Mouse (Mus musculus) heart, postnatal 4 days (tissue): ENCODE results near the gene Selenow. TPM values are rescaled to one million over a fixed set of nuclear protein-coding genes. Genes with fewer than 3 reads are reported as not detected.
A peak's percentile ranks its signal among the peaks of the same experiment; 100 is the strongest.
"Not testable (repeated sequence)": the region's sequence is repeated elsewhere in the genome, so short reads cannot be mapped to it uniquely, and the experiment has no call there.

Experiments used
- DNase-seq: peaks from one replicate; pipeline ENCODE4 v3.0.0; 2021
- total RNA-seq, 2 experiments: library from RNA; stranded (reverse); gene quantifications; 2 replicates each; pipeline ENCODE4 v1.2.3; 2021

Selenow gene
- total RNA-seq, 2 experiments from 2014 or later, result 194 to 214 TPM

DNA sequence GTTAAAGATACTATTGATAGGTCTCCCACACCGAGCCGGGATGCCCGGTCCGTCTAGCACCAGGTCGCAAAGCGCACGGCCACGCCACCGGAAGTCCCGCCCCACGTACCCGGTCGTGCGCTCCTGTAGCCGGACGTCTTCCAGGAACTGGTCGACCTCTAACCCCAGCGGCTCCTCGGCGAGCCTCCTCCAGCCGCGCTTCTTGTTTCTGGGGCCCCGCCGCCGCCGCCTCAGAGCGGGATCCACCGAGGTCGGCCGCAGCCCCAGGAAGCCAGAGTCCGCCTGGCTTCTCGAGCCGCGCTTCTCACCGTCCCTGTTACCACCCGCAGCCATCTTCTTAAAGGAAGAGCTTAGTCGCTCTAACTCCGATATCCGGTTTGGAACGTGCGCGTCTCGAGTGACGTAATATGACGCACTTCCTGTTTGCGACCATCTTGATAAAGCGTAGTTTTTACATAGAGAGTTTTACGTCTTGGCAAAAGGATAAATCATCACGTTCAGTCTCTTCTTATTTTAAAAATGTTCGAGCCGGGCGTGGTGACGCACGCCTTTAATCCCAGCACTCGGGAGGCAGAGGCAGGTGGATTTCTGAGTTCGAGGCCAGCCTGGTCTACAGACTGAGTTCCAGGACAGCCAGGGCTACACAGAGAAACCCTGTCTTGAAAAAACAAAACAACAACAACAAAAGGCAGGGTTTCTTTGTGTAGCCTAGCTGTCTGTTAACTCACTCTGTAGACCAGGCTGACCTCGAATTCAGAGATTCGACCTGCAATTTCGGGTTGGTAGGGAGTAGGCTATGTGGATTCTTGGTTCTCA lies 23.7 kb upstream of the Selenow start, which contains the start of gene Nop53:
Nop53 (minus strand) TSS at position 354 of the 816 bp plus-strand sequence.
- peak; percentile 90 for DNase-seq

DNA sequence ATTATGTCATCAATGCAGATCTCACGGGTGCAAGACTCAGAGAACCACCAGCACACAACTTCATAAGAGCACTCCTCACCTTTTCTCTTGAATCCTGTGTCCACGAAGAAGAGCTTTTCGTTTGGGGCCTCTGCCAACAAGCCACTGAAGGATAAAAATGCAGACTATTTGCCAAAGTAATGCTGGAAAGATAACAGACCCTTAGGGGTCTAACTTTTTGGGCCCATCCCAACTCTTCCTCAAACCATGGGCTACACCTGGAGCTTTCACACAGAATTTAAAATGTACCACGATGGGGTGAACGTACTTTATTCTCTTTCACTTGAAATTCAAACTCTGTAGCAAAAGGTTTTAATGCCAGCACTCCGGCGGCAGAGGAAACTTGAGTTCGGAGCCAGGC lies 23.0 kb upstream of the Selenow start:
- DNase-seq, result no peak

DNA sequence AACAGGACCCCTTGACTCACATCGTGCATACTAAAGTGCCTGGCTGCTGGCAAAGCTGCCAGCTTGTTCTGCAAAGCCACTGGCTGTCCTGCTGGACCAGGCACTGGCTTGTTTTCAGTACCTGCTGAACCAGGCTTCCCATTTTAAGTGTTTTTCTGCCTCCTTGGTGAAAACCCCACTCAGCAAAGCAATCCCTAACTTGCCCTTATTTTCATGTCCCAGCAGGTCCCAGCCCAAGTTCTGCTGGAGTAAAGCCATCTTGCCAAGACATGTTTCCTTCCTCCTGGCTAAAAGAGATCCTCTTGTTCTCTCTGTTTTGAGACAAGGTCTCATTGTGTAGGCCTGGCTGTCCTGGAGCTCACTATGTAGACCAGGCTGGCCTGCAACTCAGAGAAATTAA lies 22.1 kb upstream of the Selenow start:
- no peak for DNase-seq

DNA sequence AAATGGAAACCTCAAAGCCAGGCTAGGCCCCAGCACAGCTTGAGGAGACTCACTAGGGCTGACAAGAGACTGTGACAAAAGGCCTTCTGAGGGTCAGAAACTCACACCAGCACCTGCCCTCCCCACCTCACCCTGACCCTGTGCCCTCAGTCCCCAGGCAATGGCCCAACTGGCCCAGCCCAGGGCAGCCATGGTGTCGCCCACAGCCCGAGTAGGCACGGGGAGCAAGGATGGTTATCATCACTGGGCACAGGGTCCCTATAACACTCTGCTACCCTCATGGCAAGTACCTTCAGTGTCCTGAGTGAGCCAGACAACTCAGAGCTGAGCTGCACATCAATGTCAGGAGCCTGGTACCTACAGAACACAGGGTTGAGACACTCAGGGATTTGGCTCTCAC lies 16.4 kb upstream of the Selenow start:
- DNase-seq, result no peak

DNA sequence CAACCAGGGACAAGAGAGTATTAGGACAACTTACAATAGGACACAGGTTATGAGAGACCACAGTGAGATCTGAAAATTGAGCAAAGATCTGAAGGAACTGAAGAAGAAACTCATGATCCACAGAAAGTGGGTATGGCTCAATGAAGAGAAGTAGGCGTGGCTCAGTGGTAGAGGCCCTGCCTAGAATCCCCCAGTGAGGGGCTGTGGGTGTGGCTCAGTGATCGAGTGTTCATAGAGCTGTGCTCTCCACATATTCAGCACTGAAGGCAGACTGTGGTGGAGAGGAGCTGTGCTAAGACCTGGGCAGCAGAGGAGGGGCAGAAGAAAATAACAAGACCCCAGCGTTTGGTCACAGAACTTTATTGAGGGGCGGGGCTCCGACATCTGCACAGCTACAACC lies 15.3 kb upstream of the Selenow start:
- no peak for DNase-seq

DNA sequence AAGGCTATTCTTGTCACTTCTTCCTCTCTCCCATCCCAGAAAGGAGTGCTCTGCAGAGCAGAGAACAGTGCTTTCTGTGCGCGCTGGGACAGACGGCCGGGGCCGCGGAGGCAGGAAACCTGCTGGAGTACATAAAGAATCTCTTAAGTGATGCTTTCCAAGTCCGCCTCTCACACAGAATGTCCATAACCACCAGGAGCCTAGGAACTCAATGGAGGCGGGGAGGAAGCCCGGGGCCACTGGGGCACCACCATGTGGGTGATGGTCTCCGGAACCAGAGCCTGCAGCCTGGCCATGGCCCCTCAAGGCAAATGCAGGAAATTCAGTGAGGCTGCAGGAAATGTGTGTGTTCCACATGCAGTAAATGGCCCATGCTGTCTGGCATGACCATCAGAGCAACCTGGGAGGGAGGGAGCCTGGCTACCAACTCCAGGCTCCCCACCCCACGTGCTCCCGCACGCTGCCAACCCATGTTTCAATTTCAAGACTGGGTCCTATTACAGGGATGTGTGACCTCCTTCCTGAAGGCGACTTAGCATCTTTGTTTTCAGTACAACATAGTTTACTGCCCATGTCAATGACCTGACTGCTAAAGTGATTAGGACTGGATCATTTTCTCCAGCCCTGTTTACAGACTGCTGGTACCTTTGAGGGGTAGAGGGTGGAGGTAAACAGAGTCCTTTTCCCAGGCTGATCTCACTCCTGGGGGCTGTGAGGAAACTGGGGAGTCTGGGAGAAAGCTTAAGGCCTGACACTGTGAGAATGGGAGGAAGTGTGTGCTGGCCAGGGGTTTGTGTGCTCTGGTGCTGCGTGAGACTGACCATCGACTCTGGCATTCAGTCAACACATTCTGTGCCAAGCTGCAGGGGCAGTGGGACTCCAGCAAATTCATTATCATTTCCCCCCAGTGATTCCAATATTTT lies 11.5 kb upstream of the Selenow start:
- DNase-seq, result peak; percentile 69

DNA sequence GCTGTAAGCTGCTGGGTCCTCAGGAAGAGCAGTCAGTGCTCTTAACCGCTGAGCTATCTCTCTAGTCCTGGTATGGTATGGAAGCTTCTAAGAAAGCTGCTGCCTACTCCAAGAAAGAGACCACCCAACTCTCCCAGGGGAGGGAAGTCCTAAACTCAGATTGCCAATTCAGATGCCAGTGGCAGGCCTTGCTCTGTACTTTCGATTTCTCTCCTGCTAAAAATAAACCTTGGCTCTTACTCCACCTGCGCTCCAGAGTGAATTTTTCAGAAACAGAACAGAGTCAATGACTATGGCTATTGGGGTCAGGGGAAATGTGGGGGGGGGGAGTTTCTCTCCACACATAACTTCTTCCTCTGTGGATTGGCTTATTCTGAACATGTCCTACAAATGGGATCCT lies 9.4 kb upstream of the Selenow start:
- peak; percentile 7 for DNase-seq

DNA sequence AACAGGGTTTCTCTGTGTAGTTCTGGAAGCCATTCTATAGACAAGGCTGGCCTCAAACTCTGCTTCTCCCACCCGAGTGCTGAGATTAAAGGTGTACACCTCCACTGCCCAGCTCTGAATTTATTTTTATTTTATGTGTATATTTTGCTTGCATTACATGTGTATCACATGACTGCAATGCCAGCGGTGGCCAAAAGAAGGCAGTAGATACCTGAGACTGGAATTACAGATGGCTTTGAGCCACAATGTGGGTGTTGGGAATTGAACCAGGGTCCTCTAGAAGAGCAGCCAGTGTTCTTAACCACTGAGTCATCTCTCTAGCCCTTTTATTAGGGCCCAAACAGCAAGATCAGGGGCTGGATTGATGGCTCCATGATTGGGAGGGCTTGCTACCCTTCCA lies 8.3 kb upstream of the Selenow start:
- DNase-seq, result peak; percentile 7

DNA sequence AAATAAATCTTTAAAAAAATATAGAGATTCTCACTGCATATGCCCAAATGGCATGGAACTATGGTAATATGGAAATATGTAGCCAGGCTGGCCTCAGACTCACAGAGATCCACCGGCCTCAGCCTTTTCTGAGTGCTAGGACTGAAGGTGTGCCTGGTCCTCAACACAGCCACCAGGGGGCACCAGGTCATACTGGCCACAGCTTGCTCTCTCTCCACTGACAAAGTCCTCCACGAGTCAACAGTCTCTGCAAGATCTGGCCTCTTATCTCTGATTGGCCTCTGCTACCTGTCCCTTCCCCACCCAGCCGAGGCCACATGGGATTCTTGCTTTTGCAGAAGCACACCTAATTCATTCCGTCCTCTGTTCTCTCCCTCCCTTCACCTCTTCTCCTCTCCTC lies 7.7 kb upstream of the Selenow start:
- peak; percentile 82 for DNase-seq

DNA sequence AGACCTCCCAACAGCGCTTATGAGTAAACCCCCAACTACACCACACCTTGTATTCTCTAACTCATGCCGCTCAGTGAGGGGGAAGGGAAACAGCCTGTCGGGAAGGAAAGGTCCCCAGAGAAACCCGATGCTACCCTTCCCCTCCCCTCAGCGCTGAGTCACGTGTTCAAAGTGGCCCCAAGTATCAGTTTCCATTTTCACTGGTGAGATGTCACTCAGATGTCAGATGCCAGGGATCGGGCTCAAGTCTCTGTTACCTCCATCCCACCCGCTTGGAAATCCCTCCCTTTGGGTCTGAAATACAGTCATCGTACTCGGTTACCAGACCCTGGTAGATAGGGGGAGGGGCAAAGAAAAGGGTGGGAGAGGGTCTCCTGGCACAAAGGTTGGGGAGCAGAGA lies 406 bp downstream of the Selenow start:
- no peak for DNase-seq

DNA sequence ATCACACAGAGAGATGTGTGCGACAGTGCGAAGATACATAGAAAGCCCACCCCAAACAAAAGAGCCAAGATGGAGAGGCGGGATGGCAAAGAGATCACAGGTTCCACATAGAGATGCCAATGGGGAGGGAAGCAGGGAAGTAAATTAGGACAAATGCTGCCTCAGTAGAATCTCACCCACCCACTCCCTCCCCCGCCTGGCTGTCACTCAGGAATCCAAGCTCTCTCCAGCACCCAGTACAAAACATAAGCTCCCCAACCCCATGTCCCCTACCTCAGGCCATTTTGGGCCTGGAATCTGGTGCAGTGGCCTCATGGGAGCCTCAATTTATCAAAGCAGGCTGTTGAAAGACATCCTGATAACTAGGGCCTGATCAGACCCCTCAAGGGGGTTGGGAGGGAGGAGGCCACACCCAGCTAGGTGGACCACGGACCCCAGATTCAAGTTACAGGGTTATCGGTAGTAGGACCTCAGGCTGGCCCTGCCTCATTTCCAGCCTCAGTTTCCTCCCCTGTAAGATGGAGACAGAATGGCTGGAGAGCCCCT lies 1.5 kb downstream of the Selenow start:
- DNase-seq, result no peak

DNA sequence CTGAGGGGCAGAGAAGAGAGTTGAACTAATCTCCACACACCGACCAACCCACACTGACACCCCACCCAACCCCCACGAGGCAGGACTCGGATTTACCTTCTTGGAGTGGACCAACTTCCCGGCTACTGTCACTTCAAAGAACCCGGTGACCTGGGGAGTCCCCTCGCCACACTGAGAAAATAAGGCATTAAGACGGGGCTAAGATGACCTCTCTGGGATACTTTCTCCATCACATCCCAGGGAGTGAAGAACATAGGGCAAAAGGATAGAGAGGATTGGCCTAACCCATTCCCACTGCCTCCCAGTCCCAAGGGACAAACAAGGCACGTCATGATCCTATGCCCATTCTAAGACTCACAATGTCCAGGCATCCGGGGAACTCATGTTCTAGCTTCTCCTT lies 2.3 kb downstream of the Selenow start:
- DNase-seq, result no peak

DNA sequence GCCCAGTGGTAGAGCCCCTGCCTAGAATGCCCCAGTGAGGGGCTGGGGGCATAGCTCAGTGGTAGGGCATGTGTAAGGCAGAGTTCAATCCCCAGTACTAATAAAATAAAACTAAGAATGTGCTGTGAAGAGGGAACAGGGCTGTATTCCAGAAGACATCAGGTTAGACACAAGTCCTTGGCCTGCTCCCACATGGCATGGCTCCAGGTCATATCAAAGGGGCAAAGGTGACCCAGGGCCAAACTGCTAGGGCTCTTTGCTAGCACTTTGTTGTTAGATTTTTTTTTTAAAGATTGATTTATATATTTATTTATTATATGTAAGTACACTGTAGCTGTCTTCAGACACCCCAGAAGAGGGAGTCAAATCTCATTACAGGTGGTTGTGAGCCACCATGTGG lies 3.8 kb downstream of the Selenow start:
- DNase-seq, result no peak

DNA sequence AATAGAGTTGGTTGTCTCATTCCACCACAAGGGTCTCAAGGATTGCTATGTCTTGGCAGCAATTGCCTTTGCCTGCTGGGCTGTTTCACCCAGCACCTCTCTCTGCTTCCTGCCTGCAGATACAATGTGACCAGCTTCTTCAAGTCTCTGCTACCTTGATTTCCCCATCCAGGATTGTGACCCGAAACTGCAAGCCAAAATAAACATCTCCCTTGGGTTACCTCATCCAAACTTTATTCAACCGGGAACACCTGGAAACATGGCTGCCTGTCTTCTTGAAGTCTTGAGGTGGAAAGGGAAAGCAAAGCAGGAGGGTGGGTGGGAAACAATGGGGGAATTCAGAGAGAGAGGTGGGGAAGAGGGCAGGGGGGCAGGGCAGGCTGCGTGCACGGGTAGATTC lies 5.2 kb downstream of the Selenow start:
- DNase-seq, result no peak

DNA sequence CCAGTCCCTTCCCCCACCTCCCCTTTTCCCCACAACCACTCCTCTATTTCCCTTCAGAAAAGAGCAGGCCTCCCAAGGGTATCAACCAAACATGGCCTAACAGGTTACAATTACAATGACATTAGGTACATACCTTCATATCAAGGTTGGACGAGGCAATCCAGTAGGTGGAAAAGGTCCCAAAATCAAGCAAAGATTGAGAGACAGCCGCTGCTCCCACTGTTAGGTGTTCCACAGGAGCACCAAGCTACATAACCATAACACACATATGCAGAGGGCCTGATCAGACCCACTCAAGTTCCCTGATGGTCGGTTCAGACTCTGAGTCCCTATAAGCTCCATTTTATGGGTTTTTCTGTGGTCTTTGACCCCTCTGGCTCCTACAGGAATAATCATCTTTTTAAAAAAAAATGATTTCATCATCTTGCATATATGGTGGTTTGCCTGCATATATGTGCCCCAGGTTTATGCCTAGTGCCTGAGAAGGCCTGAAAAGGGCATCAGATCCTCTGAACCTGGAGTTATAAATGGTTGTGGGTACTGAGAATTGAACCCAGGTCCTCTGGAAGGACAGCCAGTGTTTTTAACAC lies 6.0 kb downstream of the Selenow start:
- DNase-seq, result no peak

DNA sequence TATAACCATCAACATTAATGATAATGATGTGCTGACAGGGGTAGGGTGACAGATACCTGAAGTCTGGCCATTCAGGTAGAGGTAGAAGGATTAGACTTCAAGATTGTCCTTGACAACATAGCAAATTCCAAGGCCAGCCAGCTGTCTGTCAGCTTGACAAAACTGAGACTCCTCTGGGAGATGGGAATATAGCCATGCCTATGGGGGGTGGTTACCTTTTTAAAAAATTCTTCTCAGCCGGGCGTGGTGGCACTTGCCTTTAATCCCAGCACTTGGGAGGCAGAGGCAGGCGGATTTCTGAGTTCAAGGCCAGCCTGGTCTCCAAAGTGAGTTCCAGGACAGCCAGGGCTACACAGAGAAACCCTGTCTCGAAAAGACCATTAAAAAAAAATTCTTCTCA lies 6.5 kb downstream of the Selenow start:
- DNase-seq, result not testable (repeated sequence)

DNA sequence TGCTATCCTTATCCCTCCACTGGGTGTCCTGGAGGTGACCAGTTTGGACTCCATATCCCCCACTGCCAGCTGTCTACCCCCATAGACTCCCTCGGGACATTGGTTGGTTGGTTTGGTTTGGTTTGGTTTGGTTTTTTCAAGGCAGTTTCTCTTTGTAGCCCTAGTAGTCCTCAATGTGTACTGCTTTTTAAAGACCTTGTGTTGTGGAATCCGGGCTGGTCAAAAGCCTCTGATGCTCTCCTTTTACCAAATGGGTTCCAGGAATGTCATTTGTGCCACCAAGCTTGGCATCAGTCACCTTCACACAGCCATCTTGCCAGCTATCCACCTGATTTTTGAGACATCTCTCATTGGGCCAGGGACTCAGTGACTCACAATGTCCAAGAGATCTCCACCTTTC lies 7.5 kb downstream of the Selenow start:
- DNase-seq, result no peak

DNA sequence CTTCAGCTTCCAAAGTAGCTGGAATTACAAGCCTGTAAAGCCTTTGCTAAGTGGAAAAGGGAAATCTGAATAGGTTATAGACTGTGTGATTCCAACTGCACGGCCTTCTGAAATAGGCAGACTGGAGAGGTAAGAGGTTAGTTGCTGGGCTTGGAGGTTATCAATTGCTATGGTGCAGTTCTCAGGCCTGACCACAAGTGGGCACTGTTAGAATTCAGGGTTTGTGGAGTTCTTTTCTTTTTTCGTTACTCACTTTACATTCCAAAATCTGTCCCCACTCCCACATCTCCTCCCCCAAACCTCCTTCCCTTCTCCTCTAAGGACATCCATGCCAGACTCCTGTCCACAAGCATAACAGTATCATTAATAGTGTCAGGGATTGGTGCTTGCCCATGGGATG lies 8.0 kb downstream of the Selenow start:
- DNase-seq, result peak; percentile 65

DNA sequence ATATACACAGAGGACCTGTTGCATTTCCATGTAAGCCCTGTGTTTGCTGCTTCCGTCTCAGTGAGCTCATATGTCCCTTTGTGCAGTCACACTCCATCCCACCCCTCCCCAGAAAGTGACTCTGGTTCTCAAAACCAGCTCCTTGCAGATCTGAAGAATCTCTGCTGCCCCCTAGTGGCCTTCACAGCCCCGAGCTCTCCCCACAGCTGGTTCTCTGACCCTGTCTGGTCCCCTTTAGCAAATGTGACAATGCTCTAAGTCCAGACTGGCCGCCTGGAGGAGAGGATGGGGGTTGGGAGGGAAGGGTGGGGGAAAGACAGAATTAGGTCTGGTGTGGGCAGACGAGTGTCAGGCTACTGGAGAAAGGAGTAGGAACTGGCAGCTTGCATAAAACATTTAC lies 10.0 kb downstream of the Selenow start:
- DNase-seq, result peak; percentile 87

DNA sequence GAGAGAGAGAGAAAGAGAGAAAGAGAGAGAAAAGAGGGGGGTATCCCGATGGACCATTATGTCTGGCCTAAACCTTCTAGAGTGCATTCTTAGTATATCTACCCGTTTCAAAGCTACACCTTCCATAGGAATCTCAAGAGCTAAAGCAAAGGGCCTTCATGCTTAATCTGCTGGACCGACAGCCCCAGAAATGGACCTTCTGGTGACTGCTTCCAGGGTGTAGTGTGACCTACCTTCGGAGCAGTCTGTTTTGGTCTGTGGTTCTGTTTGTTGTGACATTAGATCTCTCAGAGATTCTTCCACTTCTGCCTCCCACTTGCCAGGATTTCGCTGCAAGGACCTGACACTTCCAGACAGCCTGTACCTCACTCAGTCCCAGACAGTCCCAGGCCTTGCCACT lies 11.7 kb downstream of the Selenow start:
- DNase-seq, result no peak

DNA sequence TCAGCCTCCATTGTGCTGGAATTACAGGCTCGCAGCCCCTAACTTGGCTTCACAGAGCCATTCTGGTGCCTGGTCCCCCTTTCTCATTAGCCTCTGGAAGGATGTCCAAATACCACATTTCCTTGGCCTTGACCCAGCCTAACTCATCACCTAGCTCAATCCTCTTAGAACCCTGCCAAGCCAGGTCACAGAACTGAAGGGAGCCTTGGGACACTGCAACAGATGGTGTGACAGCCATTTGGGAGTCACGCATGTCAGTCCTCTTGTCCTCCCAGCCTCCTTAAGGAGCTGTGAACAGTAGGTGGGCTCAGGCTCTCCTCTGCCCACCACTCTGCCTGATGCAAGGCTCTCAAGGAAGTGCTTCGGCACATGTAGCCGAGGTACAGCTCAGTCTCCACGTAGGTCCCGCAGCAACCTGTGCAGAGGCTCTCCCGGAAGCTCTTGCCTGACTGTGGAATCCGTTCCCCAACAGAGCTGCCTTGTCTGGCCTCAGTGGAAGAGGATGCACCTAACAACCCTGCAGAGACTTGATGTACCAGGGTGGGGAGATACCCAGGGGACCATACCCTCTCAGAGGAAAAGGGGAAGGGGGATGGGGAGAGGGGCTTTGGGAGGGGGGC lies 14.1 kb downstream of the Selenow start:
- DNase-seq, result no peak

DNA sequence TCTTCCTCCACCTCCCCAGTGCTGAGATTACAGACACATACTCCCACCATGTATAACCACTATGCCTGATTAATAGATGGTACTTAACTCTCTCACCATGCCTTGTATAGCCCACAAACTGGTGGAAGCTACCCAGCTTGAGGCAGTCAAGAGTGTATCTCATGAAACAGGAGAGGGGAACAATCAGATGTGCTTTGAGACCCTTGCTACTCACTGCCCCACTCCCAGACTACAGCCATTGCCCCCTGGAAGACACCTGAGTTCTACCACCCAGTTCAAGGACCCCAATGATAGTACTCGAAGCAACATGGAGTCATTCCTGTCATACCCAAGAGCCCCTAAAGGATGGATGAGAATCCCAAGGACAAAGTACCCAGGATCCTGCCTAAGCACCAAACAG lies 15.6 kb downstream of the Selenow start:
- no peak for DNase-seq
